Mouse (Mus musculus) bone marrow, adult 2 months (tissue): ENCODE measurements around the gene Phyhd1.

Source experiments
- CTCF ChIP-seq: fragments of 200-500 bp; IDR thresholded peaks from 2 replicates; pipeline ENCODE4 v1.5.1; 2011; ENCODE audit warnings: low read length, control low read depth; ENCODE audit not compliant: control insufficient read depth, insufficient read depth
- POLR2A ChIP-seq: fragments of 200-500 bp; IDR thresholded peaks from 2 replicates; pipeline ENCODE4 v1.6.1; 2011; ENCODE audit warnings: low read depth, mild to moderate bottlenecking, control low read depth, low read length, borderline replicate concordance; ENCODE audit not compliant: control insufficient read depth

DNA sequence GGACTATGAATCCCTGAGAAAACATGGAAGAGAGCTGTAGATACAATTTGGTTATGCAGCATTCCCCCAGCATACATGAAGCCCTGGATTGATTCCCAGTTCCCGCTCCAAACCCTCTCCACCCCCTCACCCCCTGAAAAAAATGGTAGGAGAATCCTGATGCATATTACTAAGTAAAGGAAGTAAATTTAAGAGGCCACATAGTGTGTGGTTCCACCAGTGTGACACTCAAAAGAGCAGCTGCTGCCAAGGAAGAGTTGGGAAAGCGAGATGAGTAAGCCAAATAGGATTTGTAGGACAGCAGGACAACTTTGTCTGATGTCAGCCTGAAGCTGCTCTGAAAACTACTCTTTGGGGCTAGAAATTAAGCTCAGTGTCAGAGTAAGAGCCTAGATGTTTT lies 45.5 kb downstream of the Phyhd1 start:
- TF ChIP-seq CTCF (no peak), POLR2A (no peak)
